Mouse (Mus musculus): ENCODE measurements at regions not wholly inside any gene's neighbourhood (a gene's known extent, or its start where the extent isn't known, plus 50 kb on each side); places are given as distances from the start of the nearest gene placed in this dataset.

- no peak for DNase-seq
Observed at GRCm38 (mm10) chr4:54610101-54610500, 334.7 kb upstream of the Zfp462 start.

GRCm38 (mm10) chr4:54611990-54612980, 332.6 kb upstream of the Zfp462 start:
- DNase-seq = no peak

GRCm38 (mm10) chr4:54613076-54613475, 331.8 kb upstream of the Zfp462 start:
- DNase-seq = no peak

- no peak for DNase-seq
Observed at GRCm38 (mm10) chr4:54613611-54614010, 331.2 kb upstream of the Zfp462 start.

GRCm38 (mm10) chr4:54615886-54616285, 329.0 kb upstream of the Zfp462 start:
- DNase-seq = no peak

GRCm38 (mm10) chr4:54624024-54624873, 320.6 kb upstream of the Zfp462 start:
- no peak for DNase-seq

GRCm38 (mm10) chr4:54636986-54637641, 307.7 kb upstream of the Zfp462 start:
- no peak for DNase-seq

GRCm38 (mm10) chr4:54646033-54646432, 298.8 kb upstream of the Zfp462 start:
- no peak for DNase-seq

GRCm38 (mm10) chr4:54646459-54646858, 298.4 kb upstream of the Zfp462 start:
- no peak for DNase-seq

- DNase-seq = peak; percentile 24
Observed at GRCm38 (mm10) chr4:54648254-54648653, 296.6 kb upstream of the Zfp462 start.

GRCm38 (mm10) chr4:54651646-54652110, 293.2 kb upstream of the Zfp462 start:
- DNase-seq = no peak

GRCm38 (mm10) chr4:54652111-54653021, 292.5 kb upstream of the Zfp462 start:
- no peak for DNase-seq

GRCm38 (mm10) chr4:54653097-54653776, 291.6 kb upstream of the Zfp462 start:
- no peak for DNase-seq
